Mouse (Mus musculus): ENCODE measurements at regions not wholly inside any gene's neighbourhood (a gene's known extent, or its start where the extent isn't known, plus 50 kb on each side); places are given as distances from the start of the nearest gene placed in this dataset.
"Not testable (repeated sequence)": the region's sequence is repeated elsewhere in the genome, so short reads cannot be mapped to it uniquely, and the experiment has no call there.

DNA sequence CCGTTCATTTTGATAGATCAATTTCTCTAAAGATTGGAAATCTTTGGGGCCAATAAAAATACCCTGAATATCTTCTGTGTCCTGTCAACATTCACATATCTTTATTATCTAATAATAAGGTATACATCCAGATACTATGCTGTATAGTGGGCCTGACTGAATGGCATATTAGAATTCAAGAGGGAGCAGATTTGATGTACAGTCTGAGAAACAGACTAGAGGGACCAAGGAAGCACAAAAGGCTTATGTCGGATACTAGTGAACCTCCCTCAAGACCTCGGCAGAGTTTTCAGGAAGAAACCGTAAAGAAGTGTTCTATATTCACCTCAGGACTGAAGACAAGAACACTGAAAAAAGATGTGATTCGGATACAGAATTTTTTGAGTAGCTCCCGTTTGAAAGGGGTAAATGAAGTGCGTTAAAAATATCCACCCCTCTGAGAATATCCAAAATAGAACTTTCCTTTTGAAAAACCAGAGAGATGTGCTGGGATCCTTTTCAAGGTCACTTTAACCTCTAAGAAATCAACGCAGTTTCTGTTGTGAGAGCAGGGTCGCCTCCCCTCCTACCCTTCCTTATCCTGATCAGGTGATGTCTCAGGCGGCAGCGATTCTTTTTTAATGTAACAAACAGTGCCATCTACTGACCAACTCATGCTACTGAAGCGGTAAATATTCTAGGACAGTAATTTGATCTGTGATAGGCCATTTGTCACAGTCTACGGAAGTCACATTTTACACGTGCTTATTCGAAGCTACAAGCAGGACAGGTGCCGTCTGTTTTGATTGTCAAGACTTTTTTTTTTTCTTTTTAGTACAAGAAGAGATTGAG is 485.1 kb upstream of the Hsf2 start:
- no peak overlapping the region for H3K4me2 ChIP-seq (replicated peaks; ENCODE audit: low read depth, low read length)
- H3K27ac ChIP-seq (ENCODE audit: low read depth, low read length), result no peak overlapping the region
- H3K4me3 ChIP-seq (ENCODE audit: low read depth, low read length), result no peak overlapping the region
- no peaks in the 10 kb centered on the region for H3K27me3 ChIP-seq (ENCODE audit: control insufficient read depth, insufficient read depth, low read length)
- ATAC-seq (ENCODE audit: low FRiP score), result peak; percentile 90
- no peaks in the 10 kb centered on the region for H3K36me3 ChIP-seq (ENCODE audit: control insufficient read depth, insufficient read depth, low read length)
- no peaks in the 10 kb centered on the region for H3K4me1 ChIP-seq (replicated peaks; ENCODE audit: control insufficient read depth, insufficient read depth, low read length)
- DNase-seq (ENCODE audit: low spot score), result peak; percentile 76
- 27% methylated on average over 16 of the region's 16 CpGs for WGBS
- no peak overlapping the region for H3K9ac ChIP-seq (ENCODE audit: low read depth, low read length)
- H3K9me3 ChIP-seq (ENCODE audit: control insufficient read depth, low read length), result no peaks in the 10 kb centered on the region

DNA sequence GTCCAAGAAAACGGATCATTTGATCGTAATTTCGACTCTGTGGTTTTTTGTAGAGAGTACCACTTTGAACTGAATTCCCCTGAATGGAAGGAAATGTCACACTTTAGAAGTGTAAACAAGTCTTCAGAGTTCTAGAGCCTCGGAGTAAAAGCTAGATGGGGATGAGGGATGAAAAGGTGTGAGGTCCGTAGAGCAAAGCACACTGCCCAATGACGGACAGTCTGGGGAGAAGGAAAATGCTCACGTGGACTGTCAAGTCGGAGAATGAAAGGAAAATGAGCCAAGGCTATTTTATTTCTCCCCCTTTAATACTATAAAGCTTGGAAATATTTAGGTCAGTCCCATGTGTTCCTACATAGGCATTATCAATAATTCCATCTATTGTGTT is 484.5 kb upstream of the Hsf2 start:
- H3K9me3 ChIP-seq (ENCODE audit: control insufficient read depth, low read length), result no peaks in the 10 kb centered on the region
- no peak for DNase-seq (ENCODE audit: low spot score)
- no peaks in the 10 kb centered on the region for H3K4me1 ChIP-seq (replicated peaks; ENCODE audit: control insufficient read depth, insufficient read depth, low read length)
- H3K36me3 ChIP-seq (ENCODE audit: control insufficient read depth, insufficient read depth, low read length), result no peaks in the 10 kb centered on the region
- H3K27ac ChIP-seq (ENCODE audit: low read depth, low read length), result no peak overlapping the region
- H3K4me3 ChIP-seq (ENCODE audit: low read depth, low read length), result no peak overlapping the region
- H3K27me3 ChIP-seq (ENCODE audit: control insufficient read depth, insufficient read depth, low read length), result no peaks in the 10 kb centered on the region
- 70% methylated on average over 8 of the region's 8 CpGs for WGBS
- ATAC-seq (ENCODE audit: low FRiP score), result peak; percentile 49; the same call in 1 of the 2 replicates
- no peak overlapping the region for H3K9ac ChIP-seq (ENCODE audit: low read depth, low read length)
- no peak overlapping the region for H3K4me2 ChIP-seq (replicated peaks; ENCODE audit: low read depth, low read length)

DNA sequence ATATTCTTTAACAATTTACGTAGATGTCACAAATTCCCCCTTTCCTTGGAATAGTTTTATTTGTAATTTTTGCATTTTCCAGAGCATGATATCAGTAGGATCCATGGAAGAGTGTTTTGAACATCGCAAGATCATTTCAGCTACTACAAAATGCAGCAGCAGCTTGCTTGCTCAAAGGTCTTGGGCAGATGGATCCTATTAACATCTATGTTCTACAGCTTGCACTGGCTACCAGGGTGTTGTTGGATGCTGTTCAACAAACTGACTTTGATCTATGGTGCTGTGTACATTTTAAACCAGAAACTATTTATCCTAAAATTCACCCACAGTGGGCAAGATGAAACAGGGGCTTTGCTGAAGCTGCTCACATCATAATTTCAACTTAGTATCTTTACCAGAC is 448.5 kb upstream of the Hsf2 start:
- 79% methylated on average over 2 of the region's 2 CpGs for WGBS
- no peak overlapping the region for H3K27ac ChIP-seq (ENCODE audit: low read depth, low read length)
- H3K27me3 ChIP-seq (ENCODE audit: control insufficient read depth, insufficient read depth, low read length), result no peaks in the 10 kb centered on the region
- H3K4me3 ChIP-seq (ENCODE audit: low read depth, low read length), result no peak overlapping the region
- no peaks in the 10 kb centered on the region for H3K9me3 ChIP-seq (ENCODE audit: control insufficient read depth, low read length)
- ATAC-seq (ENCODE audit: low FRiP score) (no peak), DNase-seq (ENCODE audit: low spot score) (no peak)
- no peak overlapping the region for H3K4me2 ChIP-seq (replicated peaks; ENCODE audit: low read depth, low read length)
- no peak overlapping the region for H3K9ac ChIP-seq (ENCODE audit: low read depth, low read length)
- H3K36me3 ChIP-seq (ENCODE audit: control insufficient read depth, insufficient read depth, low read length), result no peaks in the 10 kb centered on the region
- H3K4me1 ChIP-seq (replicated peaks; ENCODE audit: control insufficient read depth, insufficient read depth, low read length), result no peaks in the 10 kb centered on the region

DNA sequence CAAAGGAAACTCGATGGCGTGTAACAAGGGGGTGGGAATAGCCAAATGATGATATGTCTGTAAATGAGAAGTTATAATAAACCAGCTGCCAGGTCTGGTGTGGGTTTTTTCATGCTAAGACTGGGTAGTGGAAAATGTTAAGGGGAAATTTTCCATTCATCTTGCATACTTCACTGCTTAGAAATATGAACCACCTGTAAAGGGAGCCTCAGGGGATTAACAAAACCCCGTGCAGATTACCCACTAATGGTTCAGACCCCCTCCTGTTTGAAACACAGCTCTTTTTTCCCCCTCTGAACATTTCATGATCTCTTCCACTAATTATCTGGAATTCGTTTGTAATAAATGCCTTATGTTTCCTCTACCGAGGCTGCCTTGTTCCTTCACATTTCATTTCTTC is 446.0 kb upstream of the Hsf2 start:
- ATAC-seq (ENCODE audit: low FRiP score) (no peak), DNase-seq (ENCODE audit: low spot score) (no peak)
- H3K4me3 ChIP-seq (ENCODE audit: low read depth, low read length), result no peak overlapping the region
- H3K4me1 ChIP-seq (replicated peaks; ENCODE audit: control insufficient read depth, insufficient read depth, low read length), result no peaks in the 10 kb centered on the region
- 70% methylated on average over 5 of the region's 5 CpGs for WGBS
- no peak overlapping the region for H3K4me2 ChIP-seq (replicated peaks; ENCODE audit: low read depth, low read length)
- H3K27me3 ChIP-seq (ENCODE audit: control insufficient read depth, insufficient read depth, low read length), result no peaks in the 10 kb centered on the region
- no peak overlapping the region for H3K9ac ChIP-seq (ENCODE audit: low read depth, low read length)
- H3K36me3 ChIP-seq (ENCODE audit: control insufficient read depth, insufficient read depth, low read length), result no peaks in the 10 kb centered on the region
- no peaks in the 10 kb centered on the region for H3K9me3 ChIP-seq (ENCODE audit: control insufficient read depth, low read length)
- H3K27ac ChIP-seq (ENCODE audit: low read depth, low read length), result no peak overlapping the region

DNA sequence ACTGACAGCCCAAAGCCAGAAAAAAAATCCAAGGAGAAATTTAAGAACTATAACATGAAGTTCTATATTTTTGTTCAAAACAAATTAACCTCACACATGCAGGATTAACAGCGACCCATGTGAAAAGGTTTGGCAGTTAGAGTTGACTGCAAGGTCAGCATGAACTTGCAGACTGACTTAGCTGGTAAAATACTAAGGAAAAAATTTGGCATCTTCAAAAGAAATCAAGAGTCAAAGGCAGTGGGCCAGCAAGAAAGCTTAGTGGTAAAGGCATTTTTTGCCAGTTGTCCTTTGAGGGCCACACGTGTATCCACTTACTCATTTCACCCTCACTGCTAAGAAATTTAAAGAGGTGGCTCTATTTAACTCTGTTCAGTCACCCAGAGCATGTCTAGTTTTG is 440.2 kb upstream of the Hsf2 start:
- Histone ChIP-seq H3K4me2 (replicated peaks; ENCODE audit: low read depth, low read length) (no peak overlapping the region), H3K4me3 (ENCODE audit: low read depth, low read length) (no peak overlapping the region), H3K36me3 (ENCODE audit: control insufficient read depth, insufficient read depth, low read length) (no peaks in the 10 kb centered on the region), H3K4me1 (replicated peaks; ENCODE audit: control insufficient read depth, insufficient read depth, low read length) (no peaks in the 10 kb centered on the region), H3K27me3 (ENCODE audit: control insufficient read depth, insufficient read depth, low read length) (no peaks in the 10 kb centered on the region), H3K9me3 (ENCODE audit: control insufficient read depth, low read length) (no peaks in the 10 kb centered on the region), H3K9ac (ENCODE audit: low read depth, low read length) (no peak overlapping the region), H3K27ac (ENCODE audit: low read depth, low read length) (no peak overlapping the region)
- DNase-seq (ENCODE audit: low spot score), result no peak
- no peak for ATAC-seq (ENCODE audit: low FRiP score)
- 71% methylated on average over 2 of the region's 2 CpGs for WGBS

DNA sequence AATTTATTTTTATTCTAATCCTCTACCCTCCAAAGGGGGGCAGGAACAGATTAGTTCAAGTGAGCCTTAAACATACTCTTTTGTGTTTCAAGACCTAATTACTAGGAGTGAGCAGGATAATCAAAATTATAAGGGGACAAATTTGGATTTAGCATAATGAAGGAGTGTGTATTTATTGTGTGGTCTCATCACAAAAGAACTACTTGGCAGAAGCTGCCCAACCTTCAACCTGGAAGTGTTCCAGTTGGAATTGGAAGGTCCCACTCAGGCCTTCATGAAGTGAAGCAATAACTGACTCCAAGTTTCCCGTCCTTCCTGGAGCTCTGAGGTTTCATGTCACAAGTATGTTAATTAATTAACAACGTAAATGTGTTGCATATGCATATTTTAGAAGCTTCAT is 439.3 kb upstream of the Hsf2 start:
- H3K4me2 ChIP-seq (replicated peaks; ENCODE audit: low read depth, low read length), result no peak overlapping the region
- no peaks in the 10 kb centered on the region for H3K4me1 ChIP-seq (replicated peaks; ENCODE audit: control insufficient read depth, insufficient read depth, low read length)
- DNase-seq (ENCODE audit: low spot score), result no peak
- no peak for ATAC-seq (ENCODE audit: low FRiP score)
- no peaks in the 10 kb centered on the region for H3K36me3 ChIP-seq (ENCODE audit: control insufficient read depth, insufficient read depth, low read length)
- no peak overlapping the region for H3K9ac ChIP-seq (ENCODE audit: low read depth, low read length)
- no peak overlapping the region for H3K4me3 ChIP-seq (ENCODE audit: low read depth, low read length)
- no peaks in the 10 kb centered on the region for H3K27me3 ChIP-seq (ENCODE audit: control insufficient read depth, insufficient read depth, low read length)
- 66% methylated on average over 2 of the region's 2 CpGs for WGBS
- no peaks in the 10 kb centered on the region for H3K9me3 ChIP-seq (ENCODE audit: control insufficient read depth, low read length)
- no peak overlapping the region for H3K27ac ChIP-seq (ENCODE audit: low read depth, low read length)

DNA sequence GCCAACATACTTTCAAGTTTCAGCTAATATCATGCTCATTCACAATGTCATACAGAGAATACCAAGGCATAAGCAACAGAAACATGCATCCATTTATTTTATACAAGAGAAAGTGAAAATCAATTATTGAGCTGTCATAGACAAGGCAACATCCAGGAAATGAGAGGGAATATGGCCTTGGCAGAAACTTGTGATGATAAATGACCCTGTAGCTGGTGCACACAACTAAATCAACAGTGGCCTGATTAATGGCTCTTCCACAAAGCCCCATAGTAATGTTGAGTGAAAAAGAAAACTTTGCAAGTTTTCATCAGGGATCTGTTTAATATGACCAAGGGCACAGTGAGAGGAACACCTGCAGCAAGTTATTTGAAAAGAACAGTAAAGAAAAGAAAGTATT is 438.5 kb upstream of the Hsf2 start:
- Histone ChIP-seq H3K4me3 (ENCODE audit: low read depth, low read length) (no peak overlapping the region), H3K9me3 (ENCODE audit: control insufficient read depth, low read length) (no peaks in the 10 kb centered on the region)
- ATAC-seq (ENCODE audit: low FRiP score), result no peak

DNA sequence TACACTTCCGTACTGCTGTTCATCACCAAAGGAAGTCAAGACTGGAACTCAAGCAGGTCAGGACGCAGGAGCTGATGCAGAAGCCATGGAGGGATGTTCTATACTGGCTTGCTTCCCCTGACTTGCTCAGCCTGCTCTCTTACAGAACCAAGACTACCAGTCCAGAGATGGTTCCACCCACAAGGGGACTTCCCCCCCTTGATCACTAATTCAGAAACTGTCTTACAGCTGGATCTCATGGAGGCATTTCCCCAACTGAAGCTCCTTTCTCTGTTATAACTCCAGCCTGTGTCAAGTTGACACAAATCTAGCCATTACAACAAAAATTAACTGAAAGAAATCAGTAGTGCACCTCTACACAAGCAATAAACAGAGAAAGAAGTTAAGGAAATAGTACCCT is 432.8 kb upstream of the Hsf2 start:
- not testable (repeated sequence) for H3K36me3 ChIP-seq (ENCODE audit: control insufficient read depth, insufficient read depth, low read length); H3K4me1 ChIP-seq (replicated peaks; ENCODE audit: control insufficient read depth, insufficient read depth, low read length); H3K4me3 ChIP-seq (ENCODE audit: low read depth, low read length); H3K27ac ChIP-seq (ENCODE audit: low read depth, low read length); H3K9me3 ChIP-seq (ENCODE audit: control insufficient read depth, low read length); H3K9ac ChIP-seq (ENCODE audit: low read depth, low read length); H3K4me2 ChIP-seq (replicated peaks; ENCODE audit: low read depth, low read length); H3K27me3 ChIP-seq (ENCODE audit: control insufficient read depth, insufficient read depth, low read length); ATAC-seq (ENCODE audit: low FRiP score); DNase-seq (ENCODE audit: low spot score)
- 91% methylated on average over 2 of the region's 2 CpGs for WGBS

More for the DNA sequence above, 438.5 kb upstream of the Hsf2 start:
- no peak overlapping the region for H3K27ac ChIP-seq (ENCODE audit: low read depth, low read length)
- H3K27me3 ChIP-seq (ENCODE audit: control insufficient read depth, insufficient read depth, low read length), result no peaks in the 10 kb centered on the region
- no peaks in the 10 kb centered on the region for H3K36me3 ChIP-seq (ENCODE audit: control insufficient read depth, insufficient read depth, low read length)
- H3K9ac ChIP-seq (ENCODE audit: low read depth, low read length), result no peak overlapping the region
- H3K4me1 ChIP-seq (replicated peaks; ENCODE audit: control insufficient read depth, insufficient read depth, low read length), result no peaks in the 10 kb centered on the region
- no peak for DNase-seq (ENCODE audit: low spot score)
- no peak overlapping the region for H3K4me2 ChIP-seq (replicated peaks; ENCODE audit: low read depth, low read length)

DNA sequence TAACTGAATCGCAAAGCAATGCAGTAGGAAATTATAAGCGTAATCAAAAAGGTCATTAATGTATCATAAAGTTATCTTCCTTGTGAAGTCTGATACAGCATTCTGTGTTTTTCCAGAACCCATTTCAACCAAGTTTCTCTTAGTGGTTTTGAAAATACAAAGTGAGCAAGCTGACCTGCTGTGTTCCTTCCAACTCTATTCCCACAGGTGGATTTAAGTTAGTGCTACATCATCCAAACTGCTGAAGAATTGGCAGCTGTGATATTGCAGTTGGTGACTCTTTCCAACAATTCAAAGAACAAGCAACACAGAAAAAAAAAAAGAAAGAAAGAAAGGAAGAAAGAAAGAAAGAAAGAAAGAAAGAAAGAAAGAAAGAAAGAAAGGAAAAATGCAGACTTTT is 396.1 kb upstream of the Hsf2 start:
- Histone ChIP-seq H3K4me3 (ENCODE audit: low read depth, low read length) (no peak overlapping the region), H3K4me2 (replicated peaks; ENCODE audit: low read depth, low read length) (no peak overlapping the region), H3K9me3 (ENCODE audit: control insufficient read depth, low read length) (no peaks in the 10 kb centered on the region), H3K9ac (ENCODE audit: low read depth, low read length) (no peak overlapping the region), H3K36me3 (ENCODE audit: control insufficient read depth, insufficient read depth, low read length) (no peaks in the 10 kb centered on the region), H3K27ac (ENCODE audit: low read depth, low read length) (no peak overlapping the region), H3K27me3 (ENCODE audit: control insufficient read depth, insufficient read depth, low read length) (no peaks in the 10 kb centered on the region), H3K4me1 (replicated peaks; ENCODE audit: control insufficient read depth, insufficient read depth, low read length) (no peaks in the 10 kb centered on the region)
- 97% methylated on average over 2 of the region's 2 CpGs for WGBS
- ATAC-seq (ENCODE audit: low FRiP score), result no peak
- DNase-seq (ENCODE audit: low spot score), result no peak

All from hindbrain, embryonic 11.5 days (tissue).